Mouse (Mus musculus) left cerebral cortex, adult 11 months (tissue): ENCODE results near the gene March1.

Source experiments
- DNase-seq: peaks from one replicate; pipeline ENCODE4 v3.0.0; 2022; ENCODE audit warnings: low spot score

Gene March1

GRCm38 (mm10) chr8:66022815-66023214 lies 405.1 kb downstream of the March1 start:
- no peak for DNase-seq

DNA sequence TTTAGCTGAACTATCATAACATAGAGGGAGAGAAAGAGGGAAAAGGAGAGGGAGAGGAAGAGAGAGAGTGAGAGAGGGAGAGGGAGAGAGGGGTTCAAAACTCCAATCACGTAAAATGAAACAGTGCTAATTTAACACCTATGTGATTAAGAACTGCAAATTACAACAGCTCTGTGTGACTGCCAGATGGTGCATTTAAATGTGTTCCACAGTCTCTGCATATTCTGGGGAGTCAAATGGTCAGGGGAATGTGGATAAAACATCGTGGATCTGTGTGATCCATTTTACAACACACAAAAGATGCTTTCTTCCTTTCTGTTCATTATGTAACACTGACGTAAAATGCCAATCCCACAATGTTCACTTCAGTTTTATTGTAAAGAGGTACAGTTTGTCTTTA lies 416.0 kb downstream of the March1 start:
- no peak for DNase-seq

DNA sequence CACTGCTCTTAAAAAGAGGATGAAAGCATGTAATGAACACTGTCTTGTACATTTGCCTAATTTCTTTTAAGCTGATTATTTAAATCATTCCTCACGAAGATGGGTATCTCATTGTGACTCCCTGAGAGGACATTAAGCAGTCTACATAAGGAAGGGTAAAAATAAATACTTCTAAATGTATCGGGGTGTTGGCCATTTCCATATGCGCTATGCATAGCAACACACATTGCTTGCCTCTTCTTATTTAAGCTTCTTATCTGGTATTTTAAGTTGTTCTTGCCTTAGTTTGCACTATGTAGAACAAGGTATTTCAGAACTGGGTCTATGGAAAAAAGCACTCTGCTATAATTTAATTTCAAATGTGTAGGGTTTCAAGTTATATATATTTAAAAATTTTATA lies 416.7 kb downstream of the March1 start:
- DNase-seq, result no peak

DNA sequence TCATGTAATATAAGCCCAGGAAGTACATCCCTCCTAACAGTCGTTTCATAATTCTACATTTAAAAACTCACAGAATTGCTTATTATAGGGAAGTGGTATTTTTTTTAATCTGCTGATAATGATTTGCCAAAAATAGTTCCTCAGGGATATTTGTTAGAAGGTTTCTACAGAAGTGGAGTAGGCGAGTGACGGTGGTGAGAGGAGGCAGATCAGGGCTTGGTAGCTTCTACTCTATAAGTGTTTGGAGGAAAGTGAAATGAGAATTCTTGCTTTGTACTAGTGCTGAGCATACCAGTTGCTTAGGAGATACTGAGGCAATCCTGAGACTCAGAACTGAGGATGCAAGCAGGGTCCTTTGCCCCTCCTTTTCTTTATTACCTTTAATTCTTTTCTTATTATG lies 476.5 kb downstream of the March1 start:
- DNase-seq, result peak; percentile 33

GRCm38 (mm10) chr8:66098148-66098547 lies 480.4 kb downstream of the March1 start:
- no peak for DNase-seq

GRCm38 (mm10) chr8:66119294-66119693 lies 501.6 kb downstream of the March1 start:
- no peak for DNase-seq

- no peak for DNase-seq
Observed at GRCm38 (mm10) chr8:66159648-66160047, 541.9 kb downstream of the March1 start.

DNA sequence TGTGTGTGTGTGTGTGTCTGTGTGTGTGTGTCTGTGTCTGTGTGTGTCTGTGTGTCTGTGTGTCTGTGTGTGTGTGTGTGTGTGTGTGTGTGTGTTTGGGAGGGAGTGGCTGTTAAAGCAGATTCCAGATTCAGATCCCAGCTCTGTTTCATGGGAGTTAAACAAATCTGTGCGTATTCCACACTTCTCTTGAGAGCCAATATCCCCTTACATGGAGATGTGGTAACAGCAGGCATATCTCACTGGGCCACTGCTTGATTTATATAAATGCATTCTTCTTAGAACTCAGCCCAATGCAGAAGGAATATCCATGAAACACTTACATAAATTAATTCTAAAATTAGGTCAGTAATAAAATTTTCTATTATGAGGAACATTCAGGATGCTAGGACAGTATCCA lies 549.1 kb downstream of the March1 start:
- DNase-seq, result no peak

DNA sequence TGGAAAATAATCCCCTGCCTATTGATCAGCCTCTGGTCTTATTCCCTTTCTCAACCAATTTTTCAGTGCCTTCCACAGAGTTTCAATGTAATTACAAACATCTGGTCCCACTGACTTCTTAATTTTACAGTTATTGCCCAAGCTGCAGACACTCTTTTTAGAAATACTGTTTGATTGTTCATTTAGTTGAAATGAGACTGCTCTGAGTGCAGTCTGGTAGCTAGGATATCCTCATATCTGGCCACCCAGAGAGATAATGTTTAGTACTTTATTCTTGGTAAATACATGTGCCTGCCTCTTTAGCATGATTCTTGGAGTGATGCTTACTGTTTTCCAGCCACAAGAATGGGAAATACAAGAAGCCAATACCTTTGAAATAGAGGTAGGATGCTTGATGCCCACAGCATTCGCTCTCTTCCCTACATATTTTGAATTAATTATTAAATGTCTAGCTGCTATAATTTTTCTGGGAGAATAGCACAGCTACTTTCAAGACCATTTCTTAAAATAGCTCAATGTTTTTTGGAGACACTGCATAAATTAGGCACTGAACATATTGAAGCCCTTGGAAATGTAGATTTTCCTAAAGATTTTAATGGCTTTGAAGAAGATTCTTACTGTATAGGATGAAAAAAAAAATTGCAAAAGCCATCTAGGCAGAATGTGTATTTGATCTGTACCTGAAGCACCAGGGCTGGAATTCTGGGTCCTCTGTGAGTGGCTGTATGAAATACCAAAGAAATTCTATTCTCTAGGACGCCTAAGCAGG lies 549.9 kb downstream of the March1 start:
- no peak for DNase-seq

- DNase-seq, result no peak
Observed at GRCm38 (mm10) chr8:66179336-66179735, 561.6 kb downstream of the March1 start.

DNA sequence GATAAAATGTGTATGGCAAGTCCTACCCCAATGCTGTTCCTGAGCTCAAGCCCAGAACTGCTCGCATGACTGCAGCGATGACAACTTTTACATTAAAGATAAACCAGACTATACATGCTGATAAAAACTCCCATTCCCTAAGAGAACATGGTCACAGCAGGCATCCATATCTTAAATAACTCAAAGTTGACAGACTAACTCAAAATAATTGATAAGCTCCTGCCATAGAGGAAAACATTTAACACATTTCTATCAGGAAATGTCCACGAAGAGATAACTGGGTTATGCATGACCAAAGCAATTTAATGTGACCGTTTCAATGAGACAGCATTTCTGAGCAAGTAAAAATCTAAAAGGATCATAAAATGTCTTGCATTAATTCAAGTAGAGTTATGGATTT lies 563.6 kb downstream of the March1 start:
- no peak for DNase-seq

- DNase-seq, result no peak
Observed at GRCm38 (mm10) chr8:66182257-66182656, 564.6 kb downstream of the March1 start.

DNA sequence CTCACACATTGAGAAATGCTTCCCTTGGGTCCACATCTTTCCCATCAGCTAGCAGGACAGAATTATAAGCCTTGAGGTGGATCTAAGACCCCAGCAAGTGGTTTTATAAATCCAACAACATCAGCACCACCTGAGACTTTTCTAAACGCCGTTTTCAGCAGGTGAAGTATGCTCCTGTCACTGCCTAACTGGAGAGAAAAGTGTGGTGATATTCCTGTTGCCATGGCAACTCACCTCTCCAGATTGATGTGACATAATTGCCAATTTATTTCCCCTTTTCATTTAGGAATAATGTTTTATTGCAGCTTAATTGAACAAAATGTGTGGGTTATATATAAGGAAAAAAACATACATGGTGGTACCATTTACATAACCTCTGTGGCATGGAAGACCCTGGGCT lies 565.8 kb downstream of the March1 start:
- DNase-seq, result no peak

DNA sequence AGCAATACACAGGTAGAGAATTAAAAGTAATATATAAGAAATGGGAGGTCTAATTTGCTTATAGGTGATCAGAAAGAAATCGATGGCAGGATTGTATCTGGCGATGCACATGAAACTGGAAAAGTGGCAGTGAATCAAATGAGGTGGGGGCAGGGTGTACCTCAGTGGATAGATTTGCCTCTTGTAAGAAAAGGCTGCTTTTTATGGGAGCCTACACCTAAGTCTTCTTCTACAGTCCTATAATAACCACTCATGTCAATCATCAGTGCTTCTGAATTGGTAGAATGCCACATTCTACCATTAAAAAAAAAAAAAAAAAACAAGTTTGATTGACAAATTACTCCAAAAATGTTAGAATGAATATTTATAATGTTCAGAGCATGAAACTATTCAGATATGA lies 567.5 kb downstream of the March1 start:
- DNase-seq, result no peak

DNA sequence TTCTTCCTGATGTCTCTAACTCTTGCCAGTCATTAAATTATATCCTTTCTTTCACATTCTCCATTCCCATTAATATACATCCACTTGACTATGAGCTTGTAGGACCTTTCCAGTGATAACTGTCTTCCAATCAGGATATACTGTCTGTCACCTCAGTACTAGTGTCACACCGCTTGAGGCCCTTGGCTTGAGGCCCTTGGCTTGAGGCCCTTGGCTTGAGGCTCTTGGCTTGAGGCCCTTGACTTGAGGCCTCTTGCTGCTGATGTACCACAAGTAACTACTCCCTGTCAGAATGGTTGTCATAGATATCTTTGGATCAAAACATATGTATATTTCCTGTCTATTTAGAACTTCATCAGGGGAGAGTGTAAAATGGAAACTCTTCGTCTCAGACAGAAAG lies 576.7 kb downstream of the March1 start:
- no peak for DNase-seq

DNA sequence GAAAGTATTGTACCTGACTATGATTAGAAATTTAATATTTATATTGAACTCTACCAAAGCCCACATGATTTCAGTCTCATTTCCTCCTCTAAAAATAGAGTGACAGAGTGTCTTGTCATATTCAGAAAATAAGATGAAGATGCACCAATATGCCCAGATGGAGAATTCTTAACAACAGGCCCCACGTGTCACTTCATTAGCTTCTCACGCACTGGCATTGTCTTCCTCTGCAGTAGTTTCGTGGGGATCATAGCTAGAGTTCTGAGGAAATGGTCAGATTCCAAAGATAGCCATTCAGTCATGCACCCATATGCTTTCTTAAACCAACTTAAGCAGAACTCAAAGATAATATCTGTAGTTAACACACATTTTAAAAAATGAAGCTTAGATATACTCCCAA lies 582.5 kb downstream of the March1 start:
- no peak for DNase-seq

GRCm38 (mm10) chr8:66203814-66204438 lies 586.2 kb downstream of the March1 start:
- DNase-seq, result no peak

DNA sequence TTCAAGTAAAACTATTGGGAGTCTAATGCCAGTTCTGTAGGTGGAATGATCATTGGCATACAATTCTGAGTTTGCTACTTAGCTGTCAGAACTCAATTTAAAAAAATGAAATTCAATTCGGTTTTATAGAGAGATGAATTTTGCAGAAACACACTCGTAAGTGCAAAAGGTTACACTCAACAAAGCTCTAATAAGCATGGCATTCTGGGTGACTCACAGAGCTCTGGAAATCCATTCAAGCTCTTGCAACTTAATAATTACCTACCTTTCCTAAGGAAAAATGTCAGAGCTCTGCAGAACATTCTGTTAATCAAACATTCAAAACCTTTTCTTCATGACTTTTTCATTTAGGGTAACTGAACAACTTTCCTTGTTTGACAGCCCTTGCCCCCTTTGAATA lies 591.9 kb downstream of the March1 start:
- DNase-seq, result no peak

DNA sequence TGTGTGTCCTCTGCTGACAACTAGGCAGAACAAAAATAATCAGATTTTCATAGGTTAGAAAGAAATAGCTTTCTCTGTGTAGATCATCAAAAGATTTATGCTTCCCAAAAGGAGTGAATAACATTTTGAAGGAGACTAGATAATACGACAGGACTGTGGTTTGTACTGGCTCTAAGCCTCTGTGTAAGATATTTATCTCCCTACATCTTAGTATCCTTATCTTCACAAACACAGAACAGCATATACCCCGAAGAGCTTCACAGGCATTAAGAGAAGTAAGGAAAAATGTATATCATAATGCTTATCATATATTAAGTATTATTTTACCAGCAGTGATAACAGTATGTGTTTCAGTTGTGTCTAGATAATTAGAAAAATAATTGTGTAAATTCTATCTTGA lies 592.6 kb downstream of the March1 start:
- no peak for DNase-seq

DNA sequence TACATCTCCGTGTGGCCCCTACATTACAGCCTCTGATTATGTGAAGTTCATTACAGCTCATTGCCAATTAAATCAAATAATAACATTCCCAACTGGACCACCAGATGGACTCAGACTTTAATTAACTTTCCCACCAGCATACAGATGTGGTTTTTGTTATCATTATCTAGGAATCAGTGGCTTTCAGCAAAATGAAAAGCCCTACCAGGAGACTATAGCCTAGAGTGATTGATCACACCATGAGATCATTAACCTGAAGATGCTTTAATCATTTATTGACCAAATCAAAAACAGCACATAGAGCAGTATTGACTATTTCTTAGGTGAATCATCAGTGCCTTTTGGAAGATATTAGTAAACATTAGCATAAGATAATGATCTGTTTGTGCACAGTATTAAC lies 602.3 kb downstream of the March1 start:
- DNase-seq, result no peak

- no peak for DNase-seq
Observed at GRCm38 (mm10) chr8:66229931-66230330, 612.2 kb downstream of the March1 start.

- no peak for DNase-seq
Observed at GRCm38 (mm10) chr8:66269546-66269945, 651.8 kb downstream of the March1 start.

- no peak for DNase-seq
Observed at GRCm38 (mm10) chr8:66270116-66270515, 652.4 kb downstream of the March1 start.

DNA sequence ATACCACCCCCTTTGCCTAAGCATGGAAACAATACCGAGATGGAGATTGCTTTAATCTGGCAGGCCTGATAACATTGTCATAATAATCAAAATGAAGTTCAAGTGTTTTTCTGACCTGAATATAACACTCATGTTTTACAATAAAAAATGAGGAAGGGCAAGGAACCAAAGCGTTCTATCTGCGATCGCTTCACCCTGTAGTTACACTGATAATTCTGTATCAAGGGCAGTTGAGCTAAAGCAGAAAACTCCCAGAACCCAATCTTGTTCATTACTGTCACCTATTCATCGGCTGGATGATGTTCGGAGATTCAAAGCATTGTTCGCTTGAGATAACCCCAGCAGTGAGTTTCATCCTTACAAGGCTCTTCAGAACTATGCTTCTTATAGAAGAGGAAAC lies 700.1 kb downstream of the March1 start:
- no peak for DNase-seq
